Comparison of ENCODE assay signal across 30 mouse cellular contexts in the genomic region with DNA sequence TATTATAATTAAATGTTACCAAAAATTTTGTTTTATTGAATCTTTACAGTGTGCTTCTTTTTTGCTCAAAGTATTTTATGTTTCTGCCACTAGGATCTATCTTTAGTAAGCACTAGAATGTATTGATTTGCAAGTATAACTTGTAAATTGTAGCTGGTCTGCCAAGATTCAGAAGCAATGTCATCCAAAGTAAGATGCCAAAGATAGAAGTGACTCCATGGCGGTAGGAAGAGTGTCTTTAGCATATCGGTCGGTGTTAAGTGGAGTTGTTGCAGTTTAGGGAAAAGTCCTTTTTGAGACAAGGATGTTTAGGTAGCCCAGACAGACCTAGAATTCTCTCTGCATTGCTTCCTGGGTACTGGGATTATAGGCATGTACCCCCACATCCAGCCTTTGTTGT. TPM values are rescaled to one million over a fixed set of nuclear protein-coding genes. Genes with fewer than 3 reads are reported as not detected.
"Had no signal": no experiment of that assay in that cellular context is flagged by ENCODE, and none has a peak within 500 bp of the region (broad histone marks: within the 10 kb centered on the region; RNA-seq: fewer than 3 reads in every experiment).

No protein-coding gene starts in this region.

- DNase-seq: gastrocnemius, postnatal 10 days; gastrocnemius, postnatal 25 days; heart, adult 11 months; heart, adult 2 months; heart, postnatal 14 days; heart, postnatal 36 days; kidney, adult 11 months; kidney, adult 2 months; kidney, adult 9 months; kidney, postnatal 14 days; kidney, postnatal 36 days; layer of hippocampus, adult 9-11 months; layer of hippocampus, postnatal 36 days; left cerebral cortex, postnatal 4 days; lung, adult 18-20 months had no signal

- H3K27ac ChIP-seq: heart, adult 2 months; heart, embryonic 13.5 days; heart, embryonic 15.5 days; hindbrain, embryonic 13.5 days; hindbrain, embryonic 15.5 days; hindbrain, postnatal 0 days; kidney, embryonic 15.5 days; kidney, postnatal 0 days; limb, embryonic 13.5 days; limb, embryonic 15.5 days; liver, embryonic 12.5 days; liver, embryonic 14.5 days had no signal

- H3K4me3 ChIP-seq: heart, adult 2 months; heart, embryonic 13.5 days; heart, embryonic 15.5 days; hindbrain, embryonic 13.5 days; hindbrain, embryonic 15.5 days; kidney, embryonic 15.5 days; limb, embryonic 13.5 days; limb, embryonic 15.5 days; liver, embryonic 12.5 days had no signal

- ATAC-seq: hindbrain, postnatal 0 days; intestine, embryonic 16.5 days; liver, embryonic 12.5 days had no signal

- H3K27me3 ChIP-seq: heart, embryonic 13.5 days; heart, embryonic 15.5 days; hindbrain, embryonic 13.5 days; hindbrain, embryonic 15.5 days; kidney, embryonic 15.5 days; limb, embryonic 13.5 days; limb, embryonic 15.5 days; liver, embryonic 12.5 days had no signal

- H3K4me2 ChIP-seq: heart, embryonic 11.5 days; heart, embryonic 13.5 days; heart, embryonic 15.5 days; hindbrain, embryonic 13.5 days; hindbrain, embryonic 15.5 days; kidney, embryonic 15.5 days; limb, embryonic 13.5 days; limb, embryonic 15.5 days; liver, embryonic 12.5 days had no signal

- H3K9ac ChIP-seq: heart, embryonic 13.5 days; heart, embryonic 15.5 days; hindbrain, embryonic 13.5 days; hindbrain, embryonic 15.5 days; kidney, embryonic 15.5 days; limb, embryonic 13.5 days; limb, embryonic 15.5 days; liver, embryonic 12.5 days; liver, embryonic 14.5 days had no signal

- H3K9me3 ChIP-seq: heart, embryonic 13.5 days; heart, embryonic 15.5 days; hindbrain, embryonic 13.5 days; hindbrain, embryonic 15.5 days; kidney, embryonic 15.5 days; limb, embryonic 13.5 days; limb, embryonic 15.5 days; liver, embryonic 12.5 days had no signal

- H3K4me1 ChIP-seq: heart, embryonic 13.5 days; heart, embryonic 15.5 days; hindbrain, embryonic 13.5 days; hindbrain, embryonic 15.5 days; kidney, embryonic 15.5 days; limb, embryonic 13.5 days; limb, embryonic 15.5 days; liver, embryonic 12.5 days had no signal

RNA-seq across cellular contexts. Expression of a gene that starts 55.1 kb away (rescaled TPM):
- total RNA-seq: gastrocnemius, postnatal 25 days; hematopoietic stem cell, adult 5-6 weeks; layer of hippocampus, postnatal 36 days; left cerebral cortex, postnatal 25 days had no signal
- polyA plus RNA-seq: heart, embryonic 11.5 days had no signal
